Mouse (Mus musculus): Measurements from ENCODE around the gene Vangl2.

- TF ChIP-seq MYC (IDR thresholded peaks at IDR 0.05; ENCODE audit: low read depth, low read length) (no peak), POLR2A (IDR thresholded peaks at IDR 0.05; ENCODE audit: control insufficient read depth in 1 of 2, insufficient read depth in 1 of 2, low read depth in 1 of 2, low read length in 2 of 2, poor library complexity in 1 of 2) (no peak), CTCF (IDR thresholded peaks at IDR 0.05 in 2 of 3, conservative IDR thresholded peaks at IDR 0.05 in 1 of 3; ENCODE audit: control insufficient read depth in 1 of 3, insufficient read depth in 1 of 3, low read depth in 2 of 3, low read length in 3 of 3, poor library complexity in 1 of 3, severe bottlenecking in 1 of 3) (no peak), MAX (IDR thresholded peaks at IDR 0.05; ENCODE audit: low read length) (no peak), POLR2AphosphoS2 (IDR thresholded peaks at IDR 0.05; ENCODE audit: low read length) (no peak), UBTF (IDR thresholded peaks at IDR 0.05; ENCODE audit: borderline replicate concordance, insufficient read depth, low read depth, low read length) (no peak), USF1 (IDR thresholded peaks at IDR 0.05; ENCODE audit: low read depth, low read length) (no peak), EP300 (IDR thresholded peaks at IDR 0.05; ENCODE audit: low read depth in 1 of 2, low read length in 2 of 2) (no peak), MAFK (IDR thresholded peaks at IDR 0.05; ENCODE audit: borderline replicate concordance, low read depth, low read length) (no peak), GABPA (IDR thresholded peaks at IDR 0.05; ENCODE audit: low read depth, low read length) (no peak), BHLHE40 (IDR thresholded peaks at IDR 0.05; ENCODE audit: borderline replicate concordance, low read depth, low read length) (no peak), SMC3 (IDR thresholded peaks at IDR 0.05; ENCODE audit: low read depth, low read length) (no peak)
Measured at GRCm38 (mm10) chr1:172019863-172020521, 8.3 kb downstream of the Vangl2 start.
